Mouse (Mus musculus) mesoderm, embryonic 11.5 days (tissue): ENCODE data around the gene Hist2h3c1.
"Not testable (repeated sequence)": the region's sequence is repeated elsewhere in the genome, so short reads cannot be mapped to it uniquely, and the experiment has no call there.

Experiments
- DNase-seq: peaks from one replicate; pipeline ENCODE4 v3.0.0-alpha.2; 2012; ENCODE audit warnings: low read depth, low spot score

The Hist2h3c1 gene

GRCm38 (mm10) chr3:96284457-96284856, 38.0 kb downstream of the Hist2h3c1 start:
- no peak for DNase-seq

GRCm38 (mm10) chr3:96287334-96287733, 40.8 kb downstream of the Hist2h3c1 start:
- DNase-seq: not testable (repeated sequence)

- DNase-seq: no peak
Observed at GRCm38 (mm10) chr3:96289201-96289600, 42.7 kb downstream of the Hist2h3c1 start.

GRCm38 (mm10) chr3:96290727-96291126, 44.2 kb downstream of the Hist2h3c1 start:
- DNase-seq: not testable (repeated sequence)

GRCm38 (mm10) chr3:96292641-96293040, 46.2 kb downstream of the Hist2h3c1 start:
- no peak for DNase-seq

- DNase-seq: no peak
Observed at GRCm38 (mm10) chr3:96293368-96293767, 46.9 kb downstream of the Hist2h3c1 start.

- no peak for DNase-seq
Observed at GRCm38 (mm10) chr3:96293787-96294186, 47.3 kb downstream of the Hist2h3c1 start, which contains the start of gene Fcgr1. TSS of gene Fcgr1 (minus strand) at chr3:96293969.
